Mouse (Mus musculus) MEL (cell line): ENCODE measurements around the gene Caprin1. TPM values are rescaled to one million over a fixed set of nuclear protein-coding genes. Genes with fewer than 3 reads are reported as not detected.

ENCODE experiments used
- DNase-seq: peaks from one replicate; pipeline ENCODE4 v3.0.0; 2011; ENCODE audit warnings: low read depth, low spot score
- H3K27ac ChIP-seq: 2 replicates; pipeline ENCODE4 v1.5.1; 2012; ENCODE audit warnings: low read depth, mild to moderate bottlenecking, control low read depth, low read length, moderate library complexity; ENCODE audit not compliant: control insufficient read depth
- H3K27me3 ChIP-seq, 2 experiments: fragments of 150-350 bp in 1 of 2; sonication (generic) in 1 of 2; 2 replicates each; pipeline ENCODE4 v1.6.1; 2012; ENCODE audit warnings: low read length in 2 of 2, mild to moderate bottlenecking in 2 of 2, improper control_type of control experiment in 1 of 2, moderate library complexity in 1 of 2; ENCODE audit not compliant: insufficient read depth in 2 of 2, control insufficient read depth in 1 of 2
- H3K36me3 ChIP-seq, 2 experiments: 2 replicates each; pipeline ENCODE4 v1.6.1; 2012 to 2014; ENCODE audit warnings: low read length in 2 of 2, improper control_type of control experiment in 1 of 2, inconsistent platforms in 1 of 2, mild to moderate bottlenecking in 1 of 2; ENCODE audit not compliant: insufficient read depth in 2 of 2, control insufficient read depth in 1 of 2
- H3K4me1 ChIP-seq, 2 experiments: fragments of 150-350 bp in 1 of 2; sonication (generic) in 1 of 2; 2 replicates each; pipeline ENCODE4 v1.6.1; 2012; ENCODE audit warnings: low read length in 2 of 2, improper control_type of control experiment in 1 of 2, mild to moderate bottlenecking in 1 of 2; ENCODE audit not compliant: insufficient read depth in 2 of 2, control insufficient read depth in 1 of 2
- H3K4me3 ChIP-seq, 2 experiments: fragments of 150-350 bp in 1 of 2; sonication (generic) in 1 of 2; 2 replicates each; pipeline ENCODE4 v1.5.1; 2012; ENCODE audit warnings: low read depth in 2 of 2, low read length in 2 of 2, mild to moderate bottlenecking in 2 of 2, moderate library complexity in 2 of 2, control low read depth in 1 of 2, improper control_type of control experiment in 1 of 2; ENCODE audit not compliant: control insufficient read depth in 1 of 2, insufficient read depth in 1 of 2
- H3K79me2 ChIP-seq: 2 replicates; pipeline ENCODE4 v1.6.1; 2012; ENCODE audit warnings: mild to moderate bottlenecking, low read length, moderate library complexity; ENCODE audit not compliant: control insufficient read depth, poor library complexity, insufficient read depth
- H3K9ac ChIP-seq: 2 replicates; pipeline ENCODE4 v1.6.1; 2012; ENCODE audit warnings: low read depth, mild to moderate bottlenecking, control low read depth, low read length, moderate library complexity; ENCODE audit not compliant: control insufficient read depth, poor library complexity, severe bottlenecking
- H3K9me3 ChIP-seq: fragments of 150-350 bp; sonication (generic); replicated peaks from 2 replicates; pipeline ENCODE4 v1.6.1; 2012; ENCODE audit warnings: mild to moderate bottlenecking, low read length, improper control_type of control experiment, moderate library complexity; ENCODE audit not compliant: insufficient read depth
- BHLHE40 ChIP-seq: IDR thresholded peaks from 2 replicates; pipeline ENCODE4 v1.6.1; 2012; ENCODE audit warnings: low read depth, mild to moderate bottlenecking, inconsistent platforms, low read length, improper control_type of control experiment, borderline replicate concordance
- CHD2 ChIP-seq: IDR thresholded peaks from 2 replicates; pipeline ENCODE4 v1.6.1; 2011; ENCODE audit warnings: low read length, improper control_type of control experiment
- GABPA ChIP-seq: IDR thresholded peaks from 2 replicates; pipeline ENCODE4 v1.6.1; 2012; ENCODE audit warnings: low read depth, mild to moderate bottlenecking, inconsistent platforms, low read length, improper control_type of control experiment, moderate library complexity
- GATA1 ChIP-seq: IDR thresholded peaks from 2 replicates; pipeline ENCODE4 v1.6.1; 2011; ENCODE audit warnings: low read depth, low read length, improper control_type of control experiment
- HCFC1 ChIP-seq: IDR thresholded peaks from 2 replicates; pipeline ENCODE4 v1.6.1; 2012; ENCODE audit warnings: low read depth, mild to moderate bottlenecking, inconsistent platforms, low read length, improper control_type of control experiment, moderate library complexity
- KAT2A ChIP-seq: conservative IDR thresholded peaks from 2 replicates; pipeline ENCODE4 v1.6.1; 2012; ENCODE audit warnings: low read depth, low read length, improper control_type of control experiment, inconsistent platforms
- MAFK ChIP-seq: IDR thresholded peaks from 2 replicates; pipeline ENCODE4 v1.6.1; 2011; ENCODE audit warnings: low read depth, mild to moderate bottlenecking, low read length, improper control_type of control experiment, borderline replicate concordance
- MAX ChIP-seq: IDR thresholded peaks from 2 replicates; pipeline ENCODE4 v1.6.1; 2011; ENCODE audit warnings: low read length, improper control_type of control experiment
- MAZ ChIP-seq: IDR thresholded peaks from 2 replicates; pipeline ENCODE4 v1.6.1; 2012; ENCODE audit warnings: low read depth, mild to moderate bottlenecking, inconsistent platforms, low read length, improper control_type of control experiment
- MXI1 ChIP-seq: IDR thresholded peaks from 2 replicates; pipeline ENCODE4 v1.6.1; 2011; ENCODE audit warnings: mild to moderate bottlenecking, low read depth, low read length, improper control_type of control experiment
- NRF1 ChIP-seq: IDR thresholded peaks from 2 replicates; pipeline ENCODE4 v1.6.1; 2014; ENCODE audit warnings: low read depth, mild to moderate bottlenecking, inconsistent platforms, low read length, improper control_type of control experiment, moderate library complexity; ENCODE audit not compliant: poor library complexity, insufficient read depth, severe bottlenecking
- POLR2A ChIP-seq, 2 experiments: IDR thresholded peaks; 2 replicates each; pipeline ENCODE4 v1.6.1; 2011 to 2012; ENCODE audit warnings: low read length in 2 of 2, mild to moderate bottlenecking in 2 of 2, control low read depth in 1 of 2, improper control_type of control experiment in 1 of 2, low read depth in 1 of 2, moderate library complexity in 1 of 2; ENCODE audit not compliant: control insufficient read depth in 1 of 2, insufficient read depth in 1 of 2, poor library complexity in 1 of 2
- RAD21 ChIP-seq: IDR thresholded peaks from 2 replicates; pipeline ENCODE4 v1.6.1; 2011; ENCODE audit warnings: mild to moderate bottlenecking, low read depth, low read length, improper control_type of control experiment
- RCOR1 ChIP-seq: IDR thresholded peaks from 2 replicates; pipeline ENCODE4 v1.6.1; 2012; ENCODE audit warnings: low read depth, mild to moderate bottlenecking, inconsistent platforms, low read length, improper control_type of control experiment
- SIN3A ChIP-seq: IDR thresholded peaks from 2 replicates; pipeline ENCODE4 v1.6.1; 2012; ENCODE audit warnings: low read length, improper control_type of control experiment, inconsistent platforms
- TAL1 ChIP-seq: IDR thresholded peaks from 2 replicates; pipeline ENCODE4 v1.6.1; 2012; ENCODE audit warnings: mild to moderate bottlenecking, inconsistent platforms, low read length, moderate library complexity, mixed read lengths
- USF2 ChIP-seq, 2 experiments: IDR thresholded peaks; 2 replicates each; pipeline ENCODE4 v1.6.1; 2011 to 2012; ENCODE audit warnings: improper control_type of control experiment in 2 of 2, low read length in 2 of 2, borderline replicate concordance in 1 of 2, inconsistent platforms in 1 of 2, low read depth in 1 of 2, mild to moderate bottlenecking in 1 of 2; ENCODE audit not compliant: insufficient read depth in 1 of 2
- ZC3H11A ChIP-seq: IDR thresholded peaks from 2 replicates; pipeline ENCODE4 v1.6.1; 2012; ENCODE audit warnings: low read depth, mild to moderate bottlenecking, inconsistent platforms, low read length, improper control_type of control experiment
- polyA plus RNA-seq, 2 experiments: library from polyadenylated mRNA; stranded (reverse) in 1 of 2; unstranded in 1 of 2; fragments of >175 nt in 1 of 2; fragments of >200 nt in 1 of 2; gene quantifications; 2 replicates each; pipeline versions ENCODE4 v1.2.1 to v1.2.4; 2012; ENCODE audit warnings: low replicate concordance in 2 of 2, low read depth in 1 of 2; ENCODE audit not compliant: insufficient read length in 2 of 2, insufficient read depth in 1 of 2, missing spikeins in 1 of 2
- total RNA-seq: library from RNA; depleted of rRNA; stranded (reverse); fragments of 300-350 nt; gene quantifications from 2 replicates; pipeline ENCODE4 v1.2.3, GENCODE M21; 2012

The Caprin1 gene
- total and polyA plus RNA-seq, 3 experiments: 209 to 426 (median 239) TPM

GRCm38 (mm10) chr2:103730999-103731398 lies 66.5 kb downstream of the Caprin1 start:
- H3K4me1 ChIP-seq: no peaks in the 10 kb centered on the region
- no peak for DNase-seq
- no peaks in the 10 kb centered on the region for H3K9me3 ChIP-seq
- peaks cover 0 to 27% of the 10 kb centered on the region in 2 experiments; a peak in 2 of 4 replicates for H3K36me3 ChIP-seq
- H3K27ac ChIP-seq: no peak overlapping the region
- H3K4me3 ChIP-seq: no peak overlapping the region
- TF ChIP-seq GATA1 (no peak), GABPA (no peak), MAZ (no peak), BHLHE40 (no peak), RCOR1 (no peak), MAFK (no peak), SIN3A (no peak), TAL1 (no peak), RAD21 (no peak), MAX (no peak)
- H3K9ac ChIP-seq: no peak overlapping the region
- no peaks in the 10 kb centered on the region for H3K27me3 ChIP-seq
- H3K79me2 ChIP-seq: no peaks in the 10 kb centered on the region

- Histone ChIP-seq H3K36me3 (peaks cover 0 to 33% of the 10 kb centered on the region in 2 experiments; a peak in 2 of 4 replicates), H3K9me3 (no peaks in the 10 kb centered on the region), H3K79me2 (no peaks in the 10 kb centered on the region), H3K4me3 (no peak overlapping the region), H3K9ac (no peak overlapping the region), H3K27me3 (no peaks in the 10 kb centered on the region), H3K4me1 (no peaks in the 10 kb centered on the region), H3K27ac (no peak overlapping the region)
- no peak for TF ChIP-seq MXI1
- TF ChIP-seq POLR2A (IDR thresholded peaks at IDR 0.05; ENCODE audit: control insufficient read depth in 1 of 2, insufficient read depth in 1 of 2, low read depth in 1 of 2, low read length in 2 of 2, poor library complexity in 1 of 2): no peak
- no peak for TF ChIP-seq GATA1
- TF ChIP-seq USF2 (IDR thresholded peaks at IDR 0.05; ENCODE audit: borderline replicate concordance in 1 of 2, insufficient read depth in 1 of 2, low read depth in 1 of 2, low read length in 2 of 2): no peak
- no peak for TF ChIP-seq CHD2
- no peak for TF ChIP-seq HCFC1
- no peak for TF ChIP-seq NRF1
- TF ChIP-seq RAD21: no peak
- TF ChIP-seq ZC3H11A: no peak
- no peak for TF ChIP-seq KAT2A
- TF ChIP-seq GABPA: no peak
- no peak for DNase-seq
These were observed 69.4 kb downstream of the Caprin1 start for GRCm38 (mm10) chr2:103728027-103728540.
